Comparison of ENCODE assay signal across 24 mouse cellular contexts in the genomic region with DNA sequence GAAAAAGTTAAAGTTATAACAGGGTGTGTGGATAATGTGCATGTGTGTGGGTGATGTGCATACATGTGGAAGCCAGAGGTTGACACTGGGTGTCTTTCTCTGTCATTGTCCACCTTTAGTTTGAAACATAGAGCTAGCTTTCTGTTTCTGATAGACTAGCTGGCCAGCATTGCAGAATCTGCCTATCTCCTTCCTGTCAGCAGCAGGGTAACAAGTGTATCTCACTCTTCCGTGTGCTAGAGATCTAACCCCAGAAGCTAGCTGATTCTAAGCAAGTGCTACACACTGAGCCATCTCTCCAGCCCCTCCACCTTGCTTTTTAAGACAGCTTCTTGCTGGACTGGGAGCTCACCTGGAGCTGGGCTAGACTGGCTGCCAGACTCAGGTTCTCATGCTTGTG. TPM values are rescaled to one million over a fixed set of nuclear protein-coding genes. Genes with fewer than 3 reads are reported as not detected.
DNase-seq lines count a peak whose midpoint lies in the region; ATAC-seq and TF ChIP-seq lines count a peak whose summit lies in the region.
"Had no signal": no experiment of that assay in that cellular context is flagged by ENCODE, and none has a peak within 500 bp of the region (broad histone marks: within the 10 kb centered on the region; RNA-seq: fewer than 3 reads in every experiment).

No protein-coding gene starts in this region.

- peak; percentile 32; the same call in 1 of the 2 replicates for ATAC-seq in liver, embryonic 12.5 days
- ATAC-seq in liver, postnatal 0 days, result no peak
- ATAC-seq in G1E (ENCODE audit: extremely low read depth, insufficient number of reproducible peaks, low FRiP score, poor library complexity, severe bottlenecking), result peak; percentile 8; the same call in 1 of the 2 replicates
- peak; percentile 47 for ATAC-seq in megakaryocyte, adult 5-6 weeks (ENCODE audit: poor library complexity, severe bottlenecking)
- no peak for ATAC-seq in forebrain, embryonic 14.5 days
- ATAC-seq in erythroblast, adult 5-6 weeks (replicated peaks; ENCODE audit: low FRiP score, poor library complexity, severe bottlenecking), result no peak
- ATAC-seq: forebrain, embryonic 15.5 days; midbrain, embryonic 15.5 days had no signal

- TF ChIP-seq EP300 in liver, postnatal 0 days (IDR thresholded peaks at IDR 0.05; ENCODE audit: low read depth), result no peak

- H3K4me1 ChIP-seq in liver, embryonic 12.5 days, result peaks cover 56% of the 10 kb centered on the region
- peaks cover 17% of the 10 kb centered on the region; the same call in 1 of the 2 replicates for H3K4me1 ChIP-seq in liver, postnatal 0 days (ENCODE audit: insufficient read depth)
- H3K4me1 ChIP-seq in G1E (ENCODE audit: insufficient read depth, low read depth, low read length), result peaks cover 28% of the 10 kb centered on the region
- peaks cover 8% of the 10 kb centered on the region for H3K4me1 ChIP-seq in forebrain, embryonic 14.5 days (ENCODE audit: control insufficient read depth, insufficient read depth, low read length)
- H3K4me1 ChIP-seq: midbrain, embryonic 10.5 days had no signal

- H3K9me3 ChIP-seq in liver, embryonic 12.5 days (replicated peaks), result no peaks in the 10 kb centered on the region
- H3K9me3 ChIP-seq in liver, postnatal 0 days (ENCODE audit: low read length), result no peaks in the 10 kb centered on the region
- no peaks in the 10 kb centered on the region for H3K9me3 ChIP-seq in G1E (replicated peaks)
- no peaks in the 10 kb centered on the region for H3K9me3 ChIP-seq in forebrain, embryonic 14.5 days (replicated peaks; ENCODE audit: control insufficient read depth, low read length)
- H3K9me3 ChIP-seq: forebrain, embryonic 15.5 days; heart, embryonic 13.5 days; hindbrain, embryonic 15.5 days; limb, embryonic 13.5 days; midbrain, embryonic 10.5 days; midbrain, embryonic 15.5 days; neural tube, embryonic 12.5 days had no signal

- no peak overlapping the region for H3K4me3 ChIP-seq in liver, embryonic 12.5 days
- H3K4me3 ChIP-seq in liver, postnatal 0 days (ENCODE audit: low read depth, low read length), result no peak overlapping the region
- H3K4me3 ChIP-seq in G1E (ENCODE audit: low read depth, low read length), result no peak overlapping the region
- H3K4me3 ChIP-seq in forebrain, embryonic 14.5 days (ENCODE audit: low read depth, low read length), result no peak overlapping the region
- H3K4me3 ChIP-seq: forebrain, embryonic 15.5 days; heart, embryonic 13.5 days; hindbrain, embryonic 10.5 days; hindbrain, embryonic 15.5 days; limb, embryonic 13.5 days; midbrain, embryonic 10.5 days; midbrain, embryonic 15.5 days; neural tube, embryonic 12.5 days had no signal

- no peak for TF ChIP-seq CTCF in liver, postnatal 0 days (IDR thresholded peaks at IDR 0.05; ENCODE audit: low read depth)
- no peak for TF ChIP-seq CTCF in G1E (IDR thresholded peaks at IDR 0.05; ENCODE audit: low read depth, low read length)

- no peak overlapping the region for H3K27ac ChIP-seq in liver, embryonic 12.5 days
- H3K27ac ChIP-seq in liver, postnatal 0 days (ENCODE audit: low read depth), result no peak overlapping the region
- H3K27ac ChIP-seq in forebrain, embryonic 14.5 days (ENCODE audit: low read depth, low read length), result no peak overlapping the region
- H3K27ac ChIP-seq: forebrain, embryonic 15.5 days; heart, embryonic 13.5 days; hindbrain, embryonic 10.5 days; hindbrain, embryonic 15.5 days; limb, embryonic 13.5 days; midbrain, embryonic 10.5 days; midbrain, embryonic 15.5 days; neural tube, embryonic 12.5 days; stomach, postnatal 0 days had no signal

- no peak for DNase-seq in liver, postnatal 0 days
- no peak for DNase-seq in G1E (ENCODE audit: low spot score)
- no peak for DNase-seq in left cerebral cortex, adult 8-10 months (ENCODE audit: low spot score in 2 of 2)
- no peak for DNase-seq in forebrain, embryonic 14.5 days (ENCODE audit: low spot score)
- DNase-seq: cerebellum, adult 8-10 months; cerebellum, postnatal 25 days; heart, postnatal 14 days; lung, postnatal 36 days; right cerebral cortex, adult 18-20 months; spleen, adult 18-20 months; thymus, adult 18-20 months; thymus, postnatal 36 days had no signal

- no peak overlapping the region for H3K9ac ChIP-seq in liver, embryonic 12.5 days
- no peak overlapping the region for H3K9ac ChIP-seq in liver, postnatal 0 days (replicated peaks)
- no peak overlapping the region for H3K9ac ChIP-seq in forebrain, embryonic 14.5 days (ENCODE audit: low read length)
- H3K9ac ChIP-seq: forebrain, embryonic 15.5 days; heart, embryonic 13.5 days; hindbrain, embryonic 15.5 days; limb, embryonic 13.5 days; midbrain, embryonic 15.5 days; neural tube, embryonic 12.5 days had no signal

- no peak overlapping the region for H3K4me2 ChIP-seq in liver, embryonic 12.5 days
- H3K4me2 ChIP-seq in liver, postnatal 0 days (ENCODE audit: low read depth, low read length), result no peak overlapping the region
- no peak overlapping the region for H3K4me2 ChIP-seq in forebrain, embryonic 14.5 days (ENCODE audit: low read length)
- H3K4me2 ChIP-seq: forebrain, embryonic 15.5 days; heart, embryonic 13.5 days; hindbrain, embryonic 15.5 days; limb, embryonic 13.5 days; midbrain, embryonic 15.5 days; neural tube, embryonic 12.5 days had no signal

- no peaks in the 10 kb centered on the region for H3K27me3 ChIP-seq in liver, embryonic 12.5 days (replicated peaks)
- H3K27me3 ChIP-seq in liver, postnatal 0 days (ENCODE audit: insufficient read depth, low read length), result no peaks in the 10 kb centered on the region
- no peaks in the 10 kb centered on the region for H3K27me3 ChIP-seq in G1E (ENCODE audit: insufficient read depth, low read length)
- H3K27me3 ChIP-seq in forebrain, embryonic 14.5 days (replicated peaks; ENCODE audit: control insufficient read depth, insufficient read depth, low read length), result no peaks in the 10 kb centered on the region
- H3K27me3 ChIP-seq: forebrain, embryonic 15.5 days; heart, embryonic 13.5 days; hindbrain, embryonic 15.5 days; limb, embryonic 13.5 days; midbrain, embryonic 15.5 days; neural tube, embryonic 12.5 days had no signal

- peaks cover 6% of the 10 kb centered on the region; the same call in 1 of the 2 replicates for H3K36me3 ChIP-seq in liver, embryonic 12.5 days
- no peaks in the 10 kb centered on the region for H3K36me3 ChIP-seq in liver, postnatal 0 days (replicated peaks; ENCODE audit: insufficient read depth, low read length)
- H3K36me3 ChIP-seq in G1E (replicated peaks), result peaks cover 28% of the 10 kb centered on the region
- H3K36me3 ChIP-seq in forebrain, embryonic 14.5 days (ENCODE audit: control insufficient read depth, insufficient read depth, low read length), result no peaks in the 10 kb centered on the region
- H3K36me3 ChIP-seq: forebrain, embryonic 15.5 days; heart, embryonic 13.5 days; hindbrain, embryonic 15.5 days; limb, embryonic 13.5 days; midbrain, embryonic 15.5 days; neural tube, embryonic 12.5 days had no signal

- WGBS in liver, embryonic 12.5 days (ENCODE audit: insufficient replicate concordance), result 21% methylated on average over 1 of the region's 1 CpGs
- 38% methylated on average over 1 of the region's 1 CpGs for WGBS in liver, postnatal 0 days (ENCODE audit: insufficient replicate concordance)
- 94% methylated on average over 1 of the region's 1 CpGs for WGBS in forebrain, embryonic 14.5 days

RNA-seq across cellular contexts. Expression of a gene that starts 11.6 kb away (rescaled TPM):
- 2.9 and 3.2 TPM in 2 replicates for polyA plus RNA-seq in liver, embryonic 12.5 days (2016; fragmentation: Nextera tagmentation; extraction: Ambion mirVana)
- polyA plus RNA-seq in liver, postnatal 0 days (2015; fragmentation: Nextera tagmentation; extraction: Ambion mirVana), result 4.4 and 4.9 TPM in 2 replicates
- total RNA-seq in G1E (2014; fragmentation: Nextera tagmentation), result 39.5 and 41.1 TPM in 2 replicates
- 45.2 and 49.4 TPM in 2 replicates for total RNA-seq in G1E (2017)
- polyA plus RNA-seq in G1E (2012), result 20.3 and 36.6 TPM in 2 replicates
- 78.0 and 83.0 TPM in 2 replicates for total RNA-seq in megakaryocyte, adult 5-6 weeks (2015)
- total RNA-seq in megakaryocyte, adult 5-6 weeks (2017), result 76.2 and 77.6 TPM in 2 replicates
- 10 to 100 TPM; 13.6 to 18.4 (median 15.2) TPM for total RNA-seq in left cerebral cortex, adult 8-10 months (2022)
- polyA plus RNA-seq in forebrain, embryonic 14.5 days (2014; fragmentation: Nextera tagmentation; extraction: Ambion mirVana), result 16.5 and 17.9 TPM in 2 replicates
- total RNA-seq in erythroblast, adult 5-6 weeks (2015; ENCODE audit: low replicate concordance), result 14.4 and 19.4 TPM in 2 replicates
- 11.4 and 16.2 TPM in 2 replicates for total RNA-seq in erythroblast, adult 5-6 weeks (2017; ENCODE audit: low replicate concordance)

Comparison
In these comparisons a context has a peak if more than half of its experiments do, and no peak if none do; other contexts are left out.
1. ATAC-seq: peak in liver, embryonic 12.5 days (single experiment), G1E (single experiment) and megakaryocyte, adult 5-6 weeks (single experiment); none in liver, postnatal 0 days (single experiment), forebrain, embryonic 14.5 days (single experiment) and erythroblast, adult 5-6 weeks (single experiment).